Mouse (Mus musculus) kidney, adult 11 months (tissue): ENCODE measurements around the gene Fam169b.
A peak's percentile ranks its signal among the peaks of the same experiment; 100 is the strongest.
"Not testable (repeated sequence)": the region's sequence is repeated elsewhere in the genome, so short reads cannot be mapped to it uniquely, and the experiment has no call there.

ENCODE experiments used
- DNase-seq: peaks from one replicate; pipeline ENCODE4 v3.0.0; 2022

Fam169b gene

DNA sequence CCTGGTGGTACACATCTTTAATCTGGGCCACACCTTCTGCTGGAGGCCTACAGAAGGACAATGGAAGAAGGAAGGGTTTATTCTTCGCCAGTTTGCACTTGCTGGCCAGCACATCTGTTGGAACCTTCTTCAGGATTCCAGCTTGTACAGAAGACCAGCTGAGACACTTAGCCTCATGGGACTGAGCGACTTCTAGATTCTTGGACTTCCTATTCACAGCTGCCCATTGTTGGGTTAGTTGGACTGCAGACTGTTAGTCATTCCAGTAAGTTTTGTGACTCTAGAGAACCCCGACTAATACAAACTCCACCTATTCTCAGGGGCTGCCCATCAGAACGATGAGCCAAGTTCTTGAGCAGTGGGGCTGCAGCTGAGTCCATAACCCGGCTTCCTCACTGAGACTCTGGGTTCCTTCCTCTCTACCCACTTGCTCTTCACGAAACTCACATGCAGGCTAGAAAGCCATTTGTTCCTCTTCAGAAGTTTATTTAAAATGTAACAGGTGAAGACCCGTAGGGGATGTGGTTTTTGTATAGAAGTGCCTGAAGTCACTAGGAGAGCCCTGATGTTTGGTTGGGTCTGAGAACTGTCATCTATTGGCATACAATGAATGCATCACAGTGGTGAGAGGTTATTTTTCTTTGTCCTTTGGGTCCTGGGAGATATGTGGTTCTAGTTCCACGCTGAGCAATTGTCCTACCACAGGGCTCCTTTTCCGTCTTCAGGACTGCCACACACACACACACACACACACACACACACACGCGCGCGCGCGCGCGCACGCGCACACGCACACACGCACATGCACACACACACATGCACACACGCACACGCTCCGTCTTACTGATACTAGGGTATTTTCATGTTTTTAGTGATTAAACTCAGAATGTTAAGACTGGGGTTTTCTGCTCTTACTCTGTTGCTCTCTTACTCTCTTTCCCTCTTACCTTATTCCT is 13.2 kb downstream of the Fam169b start:
- DNase-seq: no peak

DNA sequence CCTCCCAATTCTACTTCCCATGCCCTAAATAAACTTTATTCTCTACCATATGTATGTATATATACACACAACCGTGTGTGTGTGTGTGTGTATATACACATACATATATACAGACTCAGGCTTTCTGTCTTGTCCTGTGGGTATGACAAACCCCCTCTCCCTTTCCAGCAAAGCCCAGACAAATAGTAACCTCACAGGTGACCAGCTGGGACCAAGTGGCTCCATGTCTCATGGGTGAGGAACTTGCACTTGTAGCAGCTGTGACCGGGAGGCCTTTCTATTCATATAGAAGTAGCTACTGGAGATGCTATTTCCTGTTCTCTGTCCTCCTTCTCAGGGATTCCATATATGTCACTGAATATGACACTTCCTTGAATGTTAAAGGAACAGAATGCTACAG is 13.9 kb downstream of the Fam169b start:
- DNase-seq: no peak

DNA sequence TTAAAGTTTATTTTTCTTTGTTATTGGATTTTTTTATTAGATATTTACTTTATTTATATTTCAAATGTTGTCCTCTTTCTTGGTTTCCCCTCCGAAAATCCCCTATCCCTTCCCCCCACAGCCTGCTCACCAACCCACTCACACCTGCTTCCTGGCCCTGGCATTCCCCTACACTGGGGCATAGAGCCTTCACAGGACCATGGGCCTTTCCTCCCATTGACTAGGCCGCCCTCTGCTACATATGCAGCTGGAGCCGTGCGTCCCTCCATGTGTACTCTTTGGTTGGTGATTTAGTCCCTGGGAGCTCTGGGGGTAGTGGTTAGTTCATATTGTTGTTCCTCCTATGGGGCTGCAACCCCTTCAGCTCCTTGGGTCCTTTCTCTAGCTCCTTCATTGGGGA is 14.4 kb downstream of the Fam169b start:
- DNase-seq: not testable (repeated sequence)

DNA sequence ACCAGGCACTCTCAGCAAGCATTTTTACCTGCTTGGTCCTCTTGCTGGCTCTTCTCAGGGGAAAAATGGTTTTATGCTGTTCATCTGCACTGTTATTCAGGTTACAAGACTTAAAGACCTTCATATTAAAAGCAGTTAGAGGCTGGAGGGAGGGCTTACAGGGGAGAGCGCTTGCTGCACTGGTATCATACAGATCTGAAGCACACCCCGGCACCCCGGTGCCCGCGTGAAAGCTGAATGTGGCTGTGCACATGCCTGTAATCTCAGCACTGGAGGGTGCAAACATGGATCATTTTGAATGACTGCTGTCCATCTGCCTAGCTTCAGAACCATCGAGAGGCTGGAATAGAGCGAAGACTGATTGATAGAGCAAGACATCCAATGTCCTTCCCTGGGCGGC is 15.4 kb downstream of the Fam169b start:
- no peak for DNase-seq

DNA sequence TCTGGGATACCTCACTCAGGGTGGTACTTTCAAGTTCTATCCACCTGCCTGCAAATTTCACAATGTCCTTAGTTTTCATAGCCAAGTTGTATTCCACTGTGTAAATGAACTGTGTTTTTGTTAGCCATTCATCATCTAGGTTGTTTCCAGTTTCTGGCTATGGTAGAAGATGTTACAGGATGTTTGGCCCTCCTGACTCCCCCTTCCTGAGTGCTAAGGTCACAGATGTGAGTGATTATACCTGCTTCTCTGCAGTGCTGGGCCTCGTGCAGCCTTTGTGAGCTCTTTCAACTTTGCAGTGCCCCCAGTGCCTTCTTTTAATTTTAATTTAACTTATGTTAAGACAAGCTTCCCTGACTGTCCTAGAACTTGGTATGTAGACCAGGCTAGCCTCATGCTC is 18.0 kb downstream of the Fam169b start:
- DNase-seq: no peak

DNA sequence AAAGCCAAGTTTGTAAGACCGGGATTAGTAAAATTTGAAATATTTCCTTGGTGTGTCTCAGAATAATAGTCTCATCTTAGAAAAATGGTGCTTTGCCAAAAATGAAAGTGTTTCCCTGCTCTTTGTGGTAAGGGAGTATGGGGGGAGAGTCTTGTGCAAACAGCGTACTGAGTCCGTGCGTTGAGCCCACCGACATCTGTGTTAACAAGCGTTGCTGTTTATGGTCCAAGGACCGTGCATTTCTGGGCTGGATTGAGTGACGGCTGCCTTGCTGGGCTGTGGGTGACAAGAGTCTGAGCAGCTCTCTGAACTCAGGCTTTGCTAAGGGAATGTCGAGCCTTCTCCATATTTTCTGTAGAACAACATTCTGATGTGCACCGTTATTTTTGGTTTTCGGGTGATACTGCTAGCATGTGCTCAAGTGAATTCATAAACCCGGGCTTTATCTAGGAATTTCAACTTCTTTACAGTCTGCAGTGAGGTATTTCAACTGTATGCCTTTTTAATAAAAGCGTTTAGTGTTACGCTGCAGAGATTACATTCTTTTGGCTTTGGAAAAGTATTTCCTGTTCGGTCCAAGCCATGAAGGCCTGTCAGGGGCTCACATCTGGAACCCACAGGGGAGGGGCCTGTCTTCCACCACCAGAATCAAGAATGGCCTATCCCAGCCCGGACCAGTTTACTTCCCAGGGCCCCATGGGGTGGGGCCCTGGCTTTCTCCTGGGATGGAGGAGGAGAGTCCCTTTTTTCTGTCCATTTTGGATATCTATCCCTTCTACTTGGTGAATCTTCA is 20.6 kb downstream of the Fam169b start:
- DNase-seq: no peak

DNA sequence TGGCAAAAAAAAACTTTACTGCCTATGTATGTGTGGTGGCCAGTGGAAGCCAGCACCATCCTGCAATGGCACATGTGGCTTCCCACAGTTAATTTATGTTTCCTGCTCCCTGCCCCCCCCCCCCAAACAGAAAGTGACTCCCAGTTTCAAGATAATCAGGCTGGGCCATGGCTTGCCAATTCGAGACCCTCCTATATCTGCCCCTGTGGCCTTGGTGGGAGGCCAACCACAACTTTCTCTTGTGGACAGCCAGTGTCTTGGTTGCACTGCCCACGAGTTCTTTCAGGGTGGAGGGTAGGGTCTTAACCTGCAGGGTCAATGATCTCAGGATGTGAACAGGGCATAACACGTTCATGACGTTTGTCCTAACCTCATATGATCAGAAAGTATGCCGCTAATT is 22.8 kb downstream of the Fam169b start:
- no peak for DNase-seq

DNA sequence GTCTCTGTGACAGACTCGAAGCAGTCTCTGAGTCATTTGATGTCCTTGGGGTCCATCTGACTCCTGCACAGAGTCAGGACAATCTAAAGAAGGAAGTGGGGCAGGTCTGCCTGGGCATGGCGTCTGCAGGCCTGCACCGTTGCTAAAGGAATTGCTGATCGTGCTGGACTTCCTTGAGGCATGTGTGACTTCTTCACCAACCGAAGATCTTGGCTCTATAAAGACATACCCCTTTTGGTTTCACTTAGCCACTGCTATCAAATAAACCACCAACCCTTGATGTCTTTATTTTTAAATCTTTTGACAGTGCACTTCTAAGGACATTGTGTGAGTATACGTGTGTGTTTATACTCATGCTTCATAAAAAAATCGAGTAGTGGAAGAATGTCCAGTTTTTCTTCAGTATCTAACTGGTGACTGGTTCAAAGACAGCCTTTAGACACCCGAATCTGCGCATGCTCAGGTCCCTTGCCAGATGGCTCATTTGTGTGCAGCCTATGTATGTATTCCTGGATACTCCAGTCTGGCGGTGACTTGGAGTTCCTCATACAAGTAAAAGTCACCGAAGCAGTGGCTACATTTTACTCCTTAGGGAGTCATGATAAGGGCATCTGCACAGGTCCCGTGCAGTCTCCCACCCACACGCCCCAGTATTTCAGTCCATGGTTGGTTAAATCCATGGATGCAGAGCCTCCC is 24.9 kb downstream of the Fam169b start:
- DNase-seq: no peak

DNA sequence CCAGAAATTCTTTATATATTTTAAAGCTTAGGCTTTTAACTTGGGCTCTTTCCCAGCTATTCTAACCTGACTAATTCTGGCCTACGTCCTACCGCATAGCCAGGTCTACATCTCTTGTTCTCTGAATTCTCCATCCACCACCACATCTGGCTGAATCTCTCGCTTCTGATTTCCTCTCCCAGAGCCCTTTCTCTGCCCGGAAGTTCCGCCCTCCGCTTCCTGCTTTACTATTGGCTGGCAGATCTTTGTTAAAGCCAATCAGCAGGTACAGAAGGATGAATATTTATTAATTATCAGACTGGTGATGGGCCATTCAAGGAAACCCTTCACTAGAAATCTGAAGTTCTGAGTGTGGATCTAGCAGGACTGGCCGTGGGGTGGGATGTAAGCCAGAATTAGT is 27.5 kb downstream of the Fam169b start:
- no peak for DNase-seq

DNA sequence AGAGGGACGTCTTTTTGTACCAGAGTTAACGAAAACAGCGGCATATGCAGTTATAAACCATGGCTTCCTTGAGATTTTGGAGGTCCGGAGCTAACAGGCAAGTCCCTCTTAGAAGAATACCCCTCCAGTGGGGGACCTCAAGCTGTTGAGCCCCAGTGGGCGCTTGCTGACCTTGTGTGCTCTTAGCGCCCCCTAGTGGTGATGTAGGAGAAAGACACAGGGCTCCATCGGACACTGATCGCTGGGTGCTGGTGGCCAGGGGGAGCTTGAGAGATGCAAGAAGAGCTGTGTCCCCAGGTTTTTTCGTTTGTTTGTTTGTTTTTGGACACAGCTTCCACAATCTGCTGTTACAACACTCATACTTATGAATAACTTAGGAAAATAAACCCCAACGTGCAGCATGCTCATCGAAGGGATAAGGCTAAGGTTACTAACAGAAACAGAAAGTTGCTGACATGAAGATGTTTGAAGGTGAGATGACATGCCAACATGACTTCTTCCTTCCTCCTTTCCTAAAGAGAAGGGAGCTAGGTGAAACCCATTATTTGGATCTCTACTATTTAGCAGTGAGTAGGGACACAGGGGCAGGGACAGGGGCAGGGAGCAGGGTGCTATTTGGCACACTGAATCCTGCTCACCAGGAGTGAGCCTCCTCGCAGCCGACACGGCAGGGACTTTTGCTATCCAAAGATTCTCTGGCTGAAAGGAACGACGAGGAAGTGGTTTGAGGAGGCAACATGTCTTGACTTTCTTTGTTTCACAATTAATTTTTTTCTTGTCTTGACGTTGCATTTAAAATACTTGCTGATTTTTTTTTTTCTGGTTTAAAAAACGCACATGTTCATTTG is 29.2 kb downstream of the Fam169b start:
- DNase-seq: peak; percentile 22

DNA sequence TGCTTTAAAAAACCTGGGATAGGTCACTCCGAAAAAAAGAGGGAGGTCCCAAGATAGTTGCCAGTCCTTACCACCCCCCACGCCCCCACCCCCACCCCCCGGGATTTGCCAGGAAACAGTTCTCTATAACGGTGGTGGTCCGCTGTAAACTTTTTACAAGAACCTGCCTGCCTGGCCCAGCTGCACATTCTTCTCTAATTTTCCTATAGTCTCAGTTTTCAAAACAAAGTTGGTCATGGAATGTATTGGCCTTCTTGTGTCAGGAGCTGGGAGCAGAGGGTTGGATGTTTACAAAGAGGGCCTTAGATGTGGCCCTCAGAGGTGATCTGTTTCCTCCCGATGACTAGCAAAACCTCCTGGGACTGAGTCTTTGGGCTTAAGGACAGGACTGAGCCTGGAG is 30.0 kb downstream of the Fam169b start:
- no peak for DNase-seq

DNA sequence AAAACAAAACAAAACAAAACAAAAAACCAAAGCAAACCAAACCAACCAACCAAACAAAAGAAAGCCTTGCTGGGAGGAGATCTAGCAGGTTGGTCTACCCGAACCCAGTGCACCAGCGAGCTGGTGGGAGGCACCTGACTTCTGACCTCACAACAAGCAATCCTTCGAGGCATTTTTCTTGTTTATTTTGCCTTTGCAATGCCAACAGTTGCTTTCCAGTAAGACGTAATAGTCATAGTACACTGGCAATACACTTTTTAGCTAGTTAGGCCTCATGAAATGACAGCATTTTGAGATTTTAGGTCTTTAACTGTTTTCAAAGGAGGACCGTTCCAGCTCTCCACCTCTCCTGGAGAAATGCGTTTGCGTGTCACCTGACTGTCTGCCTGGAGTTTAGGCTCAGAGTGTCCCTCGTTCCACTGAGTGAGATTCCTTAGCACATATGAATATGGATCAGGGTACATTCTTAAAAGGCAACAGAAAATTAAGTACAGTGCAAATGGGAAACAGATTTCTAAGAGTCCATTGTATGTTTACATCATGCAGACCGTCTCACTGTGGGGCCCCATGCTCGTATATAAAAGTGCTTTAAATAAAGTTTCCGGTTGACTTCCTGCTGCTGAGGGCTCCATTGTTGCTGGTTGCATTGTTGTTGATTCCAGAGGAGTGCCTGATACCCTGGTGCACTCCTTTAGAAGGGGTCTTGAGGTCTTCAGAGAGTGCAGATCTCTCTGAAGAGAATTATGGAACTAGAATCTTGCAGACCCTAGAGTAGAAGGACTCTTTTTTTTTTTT is 32.3 kb downstream of the Fam169b start:
- DNase-seq: no peak

DNA sequence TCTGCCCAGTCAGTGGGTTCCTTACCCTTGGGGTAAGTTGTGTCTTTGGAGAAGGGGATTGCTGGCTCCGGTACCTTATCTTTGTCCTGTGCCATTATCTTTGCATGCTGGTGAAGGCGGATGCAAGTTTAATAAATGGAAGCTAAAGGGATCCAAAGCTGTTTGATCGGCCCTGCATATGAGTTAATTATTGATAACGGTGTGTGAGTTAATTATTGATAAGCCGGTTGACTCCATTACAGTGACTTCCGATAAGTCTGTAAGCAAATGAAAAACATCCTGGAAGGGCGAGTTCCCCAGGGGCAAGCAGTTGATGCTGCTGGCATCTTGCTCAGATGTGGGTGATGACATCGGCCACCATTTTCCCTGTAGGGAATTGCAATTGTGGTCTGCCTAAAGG is 33.1 kb downstream of the Fam169b start:
- DNase-seq: peak; percentile 7

DNA sequence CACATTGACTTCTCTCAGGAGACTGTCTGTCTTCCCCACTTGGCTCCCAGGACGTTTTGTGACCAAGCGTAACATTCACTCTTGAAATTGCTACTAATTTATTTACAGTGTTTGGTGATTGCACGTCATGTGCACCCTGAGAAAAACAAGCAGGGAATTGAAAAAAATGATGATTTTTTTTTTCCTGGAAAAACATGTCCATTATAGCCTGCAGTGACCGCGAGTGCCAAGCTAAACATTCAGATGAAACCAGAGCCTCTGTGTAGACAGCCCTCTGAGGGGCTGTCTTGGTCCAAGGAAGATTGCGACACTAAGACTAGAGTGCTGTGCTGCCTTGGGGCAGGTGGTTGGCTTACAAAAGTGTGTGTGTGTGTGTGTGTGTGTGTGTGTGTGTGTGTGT is 37.8 kb downstream of the Fam169b start:
- DNase-seq: peak; percentile 13

DNA sequence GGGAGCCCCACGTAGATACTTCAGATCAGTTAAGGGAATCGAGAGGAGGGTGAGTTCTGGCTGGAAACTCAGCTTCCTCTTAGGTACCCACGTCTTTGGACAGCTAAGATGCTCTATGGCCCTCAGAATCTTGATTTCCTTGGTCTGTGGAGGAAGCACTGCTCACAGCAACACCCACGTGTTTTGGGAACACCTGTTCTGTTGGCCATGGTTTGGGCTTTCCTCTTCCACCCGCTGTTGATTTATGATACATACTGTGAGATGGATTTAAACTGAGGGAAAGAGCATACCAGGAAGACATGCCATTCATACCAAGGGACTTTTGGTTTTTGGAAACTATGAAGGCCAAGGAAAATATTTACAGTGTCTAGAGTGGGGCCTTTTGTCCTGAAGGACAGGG is 38.8 kb downstream of the Fam169b start:
- no peak for DNase-seq

DNA sequence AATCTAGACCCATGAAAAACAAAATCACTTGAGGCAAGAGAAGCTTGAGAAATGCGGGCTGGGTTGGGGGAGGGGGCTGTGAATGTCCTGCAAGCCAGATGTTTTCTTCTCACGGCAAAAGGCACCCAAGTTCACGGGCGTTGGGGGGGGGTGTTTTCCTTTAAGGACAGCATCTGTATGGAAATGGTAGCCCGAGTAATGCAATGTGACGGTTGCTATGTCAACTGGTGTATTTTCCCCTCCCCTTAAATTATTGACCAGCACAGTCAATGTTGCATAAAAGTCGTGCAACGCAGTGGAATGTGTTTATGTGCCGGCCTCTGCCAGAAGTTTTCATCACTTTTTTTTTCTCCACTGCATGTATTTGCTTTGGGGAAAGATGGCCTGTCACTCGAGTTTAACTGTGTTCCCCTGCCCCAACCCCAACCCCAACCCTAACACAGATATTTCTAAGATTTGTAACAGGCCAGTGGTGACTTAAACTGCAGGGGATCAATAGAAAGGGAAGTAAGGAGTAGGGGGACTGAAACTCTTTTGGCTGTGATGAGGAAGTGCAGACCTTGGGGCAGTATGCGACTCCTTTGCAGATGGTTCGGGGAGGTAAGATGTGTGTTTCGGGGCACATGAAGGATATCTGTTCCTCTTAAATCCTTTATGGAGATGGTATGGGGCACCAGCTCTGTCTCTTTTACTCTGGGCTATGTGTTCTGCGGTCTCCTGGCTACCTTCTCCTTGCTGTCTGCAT is 39.6 kb downstream of the Fam169b start:
- no peak for DNase-seq

DNA sequence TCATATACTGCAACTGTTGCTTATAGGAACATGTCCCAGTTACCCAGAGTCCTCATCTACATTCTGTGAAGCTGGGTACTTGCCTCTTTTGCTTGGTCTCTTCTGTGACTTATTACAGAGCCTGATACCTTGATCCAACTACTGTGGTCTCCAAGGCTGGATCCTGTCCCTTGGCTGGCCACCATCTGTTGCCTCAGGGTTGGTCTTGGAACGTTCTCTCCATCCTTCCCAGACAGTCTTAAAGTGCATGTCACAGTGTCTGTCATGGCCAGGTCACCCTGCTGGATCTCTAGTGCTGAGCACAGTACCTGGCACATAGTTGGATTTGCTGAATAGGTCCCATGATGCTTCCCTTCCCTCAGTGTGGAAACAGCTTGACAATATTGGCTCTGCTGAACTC is 40.6 kb downstream of the Fam169b start:
- no peak for DNase-seq

DNA sequence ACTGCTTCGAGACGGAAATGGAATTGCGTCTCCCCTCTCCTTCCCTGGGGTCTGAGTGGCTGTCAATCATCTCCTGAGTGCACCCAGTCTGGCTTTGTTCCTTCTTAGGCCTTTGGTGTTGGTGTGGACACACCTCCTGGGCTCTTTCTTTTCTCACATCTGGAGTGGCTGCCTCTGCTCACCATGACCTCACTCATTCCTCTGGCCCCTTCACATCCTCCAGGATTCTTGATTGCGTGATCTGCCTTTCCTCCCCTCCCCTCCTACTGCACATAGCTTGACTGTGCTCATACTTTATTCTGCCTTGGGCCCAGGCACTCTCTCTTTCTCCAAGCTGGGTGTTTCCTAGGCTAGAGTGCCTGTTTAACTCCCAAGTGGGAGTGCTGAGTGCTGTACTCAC is 41.4 kb downstream of the Fam169b start:
- no peak for DNase-seq

DNA sequence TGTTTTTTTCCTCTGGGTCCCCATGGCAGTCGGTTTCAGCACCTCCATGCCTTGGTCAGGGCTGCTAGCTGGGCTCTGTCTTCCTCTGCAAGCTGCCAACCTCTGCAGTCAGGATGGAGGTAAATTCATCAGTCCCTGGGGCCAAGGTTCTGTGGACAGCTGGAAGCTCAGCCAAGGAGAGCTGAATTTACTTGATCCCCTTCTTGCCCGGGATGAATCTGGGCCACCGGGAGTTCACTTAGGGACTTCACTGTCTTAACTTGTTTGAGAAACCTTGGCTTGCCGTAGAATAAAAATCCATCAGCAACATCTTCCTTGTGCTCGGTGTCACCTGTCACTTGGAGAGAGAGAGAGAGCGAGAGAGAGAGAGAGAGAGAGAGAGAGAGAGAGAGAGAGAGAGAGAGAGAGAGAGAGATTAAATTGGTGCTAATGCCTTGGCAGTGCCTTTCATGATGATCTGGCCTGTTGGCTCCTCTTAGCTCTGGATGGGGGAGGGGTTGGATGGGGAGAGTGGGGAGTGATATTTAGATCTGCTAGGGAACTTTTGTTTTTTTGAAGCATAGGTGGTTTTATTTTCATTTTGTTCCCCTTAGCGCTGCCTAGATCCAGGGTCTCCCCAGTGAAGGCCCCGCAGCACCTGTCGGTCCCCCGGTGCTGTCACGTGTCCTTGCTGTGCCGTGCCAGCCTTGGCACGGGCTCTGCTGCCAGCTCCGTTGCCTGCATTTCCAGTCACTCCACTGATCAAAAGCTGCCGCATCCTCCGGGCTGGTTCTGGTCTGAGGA is 44.6 kb downstream of the Fam169b start:
- peak; percentile 48 for DNase-seq

DNA sequence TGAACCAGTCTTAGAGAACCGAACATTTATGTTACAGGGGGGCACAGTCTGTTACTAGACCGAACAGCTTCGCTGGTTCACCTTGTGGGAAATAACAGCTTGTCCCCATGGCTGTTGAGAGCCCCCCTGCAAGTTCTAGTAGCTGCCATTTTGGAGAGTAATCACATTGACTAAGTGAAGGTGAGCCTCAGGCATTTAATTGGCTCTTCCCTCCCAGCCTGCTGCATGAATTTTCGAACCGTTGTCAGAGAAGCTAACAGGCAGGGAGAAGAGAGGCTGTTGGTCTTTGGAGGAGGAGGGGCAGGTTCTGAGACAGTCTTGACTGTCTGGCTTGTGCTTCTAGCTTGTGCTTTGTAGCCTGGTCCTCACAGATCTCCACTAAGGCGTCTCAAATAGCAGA is 45.3 kb downstream of the Fam169b start:
- no peak for DNase-seq
